Mouse (Mus musculus) embryonic fibroblast, embryonic 13.5 days (primary cell): Measurements from ENCODE around the gene Olfr494. TPM values are rescaled to one million over a fixed set of nuclear protein-coding genes. Genes with fewer than 3 reads are reported as not detected.

Experiments used
- H3K27ac ChIP-seq: 2 replicates; pipeline ENCODE4 v1.5.1; 2012; ENCODE audit warnings: low read length, control low read depth, inconsistent platforms; ENCODE audit not compliant: insufficient read depth
- H3K4me1 ChIP-seq: 2 replicates; pipeline ENCODE4 v1.6.1; 2011; ENCODE audit warnings: low read length; ENCODE audit not compliant: control insufficient read depth, insufficient read depth
- H3K4me3 ChIP-seq: 2 replicates; pipeline ENCODE4 v1.5.1; 2011; ENCODE audit warnings: mild to moderate bottlenecking, control low read depth, low read length; ENCODE audit not compliant: insufficient read depth
- CTCF ChIP-seq: IDR thresholded peaks from 2 replicates; pipeline ENCODE4 v1.5.1; 2011; ENCODE audit warnings: mild to moderate bottlenecking, control low read depth, low read length, moderate library complexity, borderline replicate concordance; ENCODE audit not compliant: insufficient read depth
- POLR2A ChIP-seq: IDR thresholded peaks from 2 replicates; pipeline ENCODE4 v1.6.1; 2011; ENCODE audit warnings: low read depth, mild to moderate bottlenecking, control low read depth, low read length, moderate library complexity
- polyA plus RNA-seq: library from polyadenylated mRNA; stranded (reverse); fragments of >200 nt; gene quantifications from 2 replicates; pipeline ENCODE4 v1.2.4, GENCODE M21; 2011; ENCODE audit warnings: low read depth; ENCODE audit not compliant: missing spikeins, insufficient read length

Olfr494 gene
- not detected in 2 replicates for polyA plus RNA-seq

- Histone ChIP-seq H3K27ac (no peak within 1 kb of the TSS), H3K4me3 (no peak within 1 kb of the TSS), H3K4me1 (no peaks in the 10 kb centered on the region)
- TF ChIP-seq POLR2A (no peak), CTCF (no peak)
Measured at GRCm38 (mm10) chr7:108365035-108365434, at the start of gene Olfr494. Olfr494 (plus strand) TSS chr7:108365335.

- TF ChIP-seq POLR2A (no peak), CTCF (no peak)
- no peak within 1 kb of the TSS for H3K27ac ChIP-seq
- no peak within 1 kb of the TSS for H3K4me3 ChIP-seq
- H3K4me1 ChIP-seq, result no peaks in the 10 kb centered on the region
Measured at GRCm38 (mm10) chr7:108323574-108323973, 41.6 kb upstream of the Olfr494 start, which contains the start of gene Olfr492. Olfr492 (minus strand) TSS chr7:108323674.

- Histone ChIP-seq H3K4me3 (no peak within 1 kb of the TSS), H3K4me1 (no peaks in the 10 kb centered on the region), H3K27ac (no peak within 1 kb of the TSS)
- TF ChIP-seq CTCF (no peak), POLR2A (no peak)
Measured at GRCm38 (mm10) chr7:108346879-108347278, 18.3 kb upstream of the Olfr494 start, which contains the start of gene Olfr493. Olfr493 (minus strand) TSS chr7:108346979.

- no peak for TF ChIP-seq POLR2A
- TF ChIP-seq CTCF, result no peak
- Histone ChIP-seq H3K4me1 (no peaks in the 10 kb centered on the region), H3K4me3 (no peak within 1 kb of the TSS), H3K27ac (no peak within 1 kb of the TSS)
Measured at GRCm38 (mm10) chr7:108392867-108393266, 27.7 kb downstream of the Olfr494 start, which contains the start of gene Olfr495. Olfr495 (plus strand) TSS chr7:108393167.

Other genes starting within 250 kb of the Olfr494 start
- not detected in 2 replicates for gene Olfr484, start 237.9 kb upstream of the Olfr494 start, polyA plus RNA-seq
- gene Olfr485, start 205.5 kb upstream of the Olfr494 start, polyA plus RNA-seq, result not detected in 2 replicates
- not detected in 2 replicates for gene Olfr486, start 192.6 kb upstream of the Olfr494 start, polyA plus RNA-seq
- gene Olfr487, start 150.7 kb upstream of the Olfr494 start, polyA plus RNA-seq, result not detected in 2 replicates
- not detected in 2 replicates for gene Olfr488, start 107.0 kb upstream of the Olfr494 start, polyA plus RNA-seq
- gene Olfr490, start 76.4 kb upstream of the Olfr494 start, polyA plus RNA-seq, result not detected in 2 replicates
- not detected in 2 replicates for gene Olfr491, start 51.9 kb upstream of the Olfr494 start, polyA plus RNA-seq
- not detected in 2 replicates for gene Olfr492, start 41.7 kb upstream of the Olfr494 start, polyA plus RNA-seq
- gene Olfr493, start 18.4 kb upstream of the Olfr494 start, polyA plus RNA-seq, result not detected in 2 replicates
- not detected in 2 replicates for gene Olfr495, start 27.8 kb downstream of the Olfr494 start, polyA plus RNA-seq
- not detected in 2 replicates for gene Olfr497, start 55.1 kb downstream of the Olfr494 start, polyA plus RNA-seq
- gene Olfr498, start 100.0 kb downstream of the Olfr494 start, polyA plus RNA-seq, result not detected in 2 replicates
- gene Olfr502, start 159.7 kb downstream of the Olfr494 start, polyA plus RNA-seq, result not detected in 2 replicates
- not detected in 2 replicates for gene Olfr503, start 179.2 kb downstream of the Olfr494 start, polyA plus RNA-seq
- not detected in 2 replicates for gene Olfr504, start 200.5 kb downstream of the Olfr494 start, polyA plus RNA-seq
- gene Olfr506, start 245.5 kb downstream of the Olfr494 start, polyA plus RNA-seq, result not detected in 2 replicates